Mouse (Mus musculus): ENCODE data around the gene Podxl2. TPM values are rescaled to one million over a fixed set of nuclear protein-coding genes. Genes with fewer than 3 reads are reported as not detected.

Gene Podxl2
- total RNA-seq, 2 experiments from 2014 or later: 16.5 to 16.8 TPM

DNA sequence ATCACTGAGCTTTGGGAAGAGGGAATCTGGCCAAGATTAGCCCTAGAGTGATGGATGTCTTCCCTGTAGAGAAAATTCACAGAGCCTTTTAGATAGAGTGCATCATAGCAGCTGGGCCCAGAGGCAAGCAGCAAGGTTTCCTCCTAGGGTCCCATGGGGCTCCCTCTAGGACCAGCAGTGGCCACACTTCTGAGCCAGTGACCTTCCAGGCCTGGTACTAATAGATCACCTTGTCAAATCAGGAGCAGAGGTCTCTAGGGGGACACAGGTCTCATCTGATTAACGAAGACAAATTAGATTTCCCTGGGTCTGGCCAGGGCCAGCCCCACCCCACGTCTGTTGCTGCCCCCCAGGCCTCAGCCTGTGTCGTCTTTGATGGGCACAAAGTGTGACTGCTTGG lies 64.6 kb downstream of the Podxl2 start:
- intact Hi-C loops (cut with DNase I): no loop called here
- DNase-seq (ENCODE audit: low spot score): no peak

- intact Hi-C loops (cut with DNase I): no loop called here
- no peak for DNase-seq (ENCODE audit: low spot score)
Measured at GRCm38 (mm10) chr6:88809091-88810037, 65.5 kb downstream of the Podxl2 start.

GRCm38 (mm10) chr6:88804966-88805577 lies 69.8 kb downstream of the Podxl2 start:
- intact Hi-C loops (cut with DNase I): no loop called here
- no peak for DNase-seq (ENCODE audit: low spot score)

- intact Hi-C loops (cut with DNase I): no loop called here
- no peak for DNase-seq (ENCODE audit: low spot score)
Measured at GRCm38 (mm10) chr6:88803957-88804695, 70.7 kb downstream of the Podxl2 start.

DNA sequence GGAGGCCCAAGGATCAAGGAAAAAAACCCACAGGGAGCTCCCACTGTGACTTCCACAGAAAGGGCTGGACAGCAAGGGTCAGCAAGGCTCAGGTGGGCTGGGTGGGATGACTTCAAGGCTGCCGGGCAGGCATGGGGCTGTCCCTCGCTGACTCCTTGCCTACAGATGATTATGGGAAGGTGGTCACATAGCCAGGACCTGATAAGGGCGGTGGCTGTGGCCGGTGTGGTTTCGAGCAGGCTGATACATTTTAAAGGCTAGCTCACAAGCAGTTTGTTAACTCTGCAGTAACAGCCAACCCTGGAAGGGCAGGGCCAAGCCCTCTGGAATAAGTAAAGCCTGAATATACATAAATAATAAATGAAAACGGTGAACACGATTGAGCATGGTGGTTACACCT lies 71.8 kb downstream of the Podxl2 start:
- intact Hi-C loops (cut with DNase I): no loop called here

GRCm38 (mm10) chr6:88800735-88801134 lies 74.1 kb downstream of the Podxl2 start:
- DNase-seq (ENCODE audit: low spot score): no peak

More for the DNA sequence above, 71.8 kb downstream of the Podxl2 start:
- no peak for DNase-seq (ENCODE audit: low spot score)

DNA sequence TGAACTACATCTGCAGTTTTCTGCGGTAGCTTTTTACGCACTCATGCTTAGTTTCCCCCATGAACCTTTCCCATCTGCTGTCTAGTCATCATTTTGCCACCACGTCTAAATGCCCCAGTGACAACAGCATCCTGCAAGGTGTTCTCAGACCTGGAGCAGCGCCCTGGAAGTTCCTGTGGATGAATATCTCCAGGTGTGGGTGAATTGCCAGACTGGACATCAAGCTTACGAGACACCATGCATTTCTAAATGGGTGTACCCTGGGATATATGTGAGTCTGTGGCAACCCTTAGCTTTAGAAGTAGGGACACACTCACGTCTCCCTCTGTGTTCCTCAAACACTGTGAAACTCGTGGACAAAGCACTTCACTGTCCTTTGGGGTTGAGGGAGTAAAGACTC lies 74.7 kb downstream of the Podxl2 start:
- intact Hi-C loops (cut with DNase I): no loop called here
- DNase-seq (ENCODE audit: low spot score): no peak

More at GRCm38 (mm10) chr6:88800735-88801134, 74.1 kb downstream of the Podxl2 start:
- intact Hi-C loops (cut with DNase I): no loop called here

- DNase-seq (ENCODE audit: low spot score): no peak
- intact Hi-C loops (cut with DNase I): no loop called here
Measured at GRCm38 (mm10) chr6:88794561-88794971, 80.3 kb downstream of the Podxl2 start.

GRCm38 (mm10) chr6:88793872-88794271 lies 81.0 kb downstream of the Podxl2 start:
- intact Hi-C loops (cut with DNase I): no loop called here
- DNase-seq (ENCODE audit: low spot score): no peak

GRCm38 (mm10) chr6:88793243-88793642 lies 81.6 kb downstream of the Podxl2 start:
- no peak for DNase-seq (ENCODE audit: low spot score)
- intact Hi-C loops (cut with DNase I): no loop called here

Other genes with a start within 250 kb of the Podxl2 start
- 10 to 100 TPM; 31.2 to 36.8 TPM for gene Kbtbd12, start 237.1 kb downstream of the Podxl2 start, total RNA-seq (2021)
- 100 to 1,000 TPM; 115 to 127 TPM for gene Mgll, start 150.6 kb downstream of the Podxl2 start, total RNA-seq (2021)
- 10 to 100 TPM; 21.9 to 23.3 TPM for gene Abtb1, start 33.1 kb downstream of the Podxl2 start, total RNA-seq (2021)
- 1 to 10 TPM; 6.1 to 7.4 TPM for gene Mcm2, start 23.7 kb upstream of the Podxl2 start, total RNA-seq (2021)
- 10 to 100 TPM; 36.4 to 37.2 TPM for gene Tpra1, start 27.2 kb upstream of the Podxl2 start, total RNA-seq (2021)

Data from heart, postnatal 25 days (tissue).